Mouse (Mus musculus) monocyte, adult 2 months (primary cell): Measurements from ENCODE around the gene Fam171a2.
A peak's percentile ranks its signal among the peaks of the same experiment; 100 is the strongest.
"Not testable (repeated sequence)": the region's sequence is repeated elsewhere in the genome, so short reads cannot be mapped to it uniquely, and the experiment has no call there.

ENCODE experiments used
- DNase-seq, 2 experiments: peaks; one replicate each; pipeline ENCODE4 v3.0.0; 2022; ENCODE audit warnings: low spot score in 2 of 2, low read depth in 1 of 2

Fam171a2 gene

DNA sequence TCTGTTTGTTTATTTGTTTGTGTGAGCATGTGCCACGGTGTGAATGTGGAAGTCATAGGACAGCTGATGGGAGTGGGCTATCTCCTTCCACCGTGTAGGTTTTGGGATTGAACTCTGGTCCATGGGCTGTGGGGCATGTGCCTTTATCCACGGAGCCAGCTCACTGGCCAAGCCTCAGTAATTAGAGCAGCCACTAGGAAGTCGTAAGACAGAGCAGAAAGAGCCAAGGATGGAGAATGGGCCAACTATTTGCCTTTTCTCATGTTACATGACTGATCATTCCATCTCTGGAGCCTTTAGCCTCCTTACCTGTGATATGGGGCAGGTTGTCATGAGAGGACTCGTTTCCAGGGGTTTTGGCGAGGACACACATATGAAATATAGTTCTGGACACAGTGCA is 51.2 kb downstream of the Fam171a2 start:
- DNase-seq = no peak

DNA sequence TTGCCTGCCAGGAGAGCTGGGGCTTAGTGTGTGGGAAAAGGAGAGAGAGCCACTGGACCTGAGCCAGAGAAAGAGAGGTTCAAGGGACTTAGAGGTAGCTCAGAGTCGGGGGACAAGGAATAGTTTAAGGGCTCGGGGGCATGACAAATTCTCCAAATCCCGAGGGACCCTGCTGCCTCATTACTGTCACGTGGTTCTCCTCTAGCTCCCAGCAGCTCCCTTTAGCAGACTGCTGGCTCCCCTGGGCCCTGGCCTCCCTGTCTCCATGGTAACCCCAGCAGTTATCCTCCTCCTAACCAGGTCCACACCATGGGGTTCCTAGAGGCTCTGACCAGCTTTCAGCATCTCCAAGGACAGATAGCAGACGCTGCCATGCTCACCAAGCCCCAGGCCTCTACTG is 52.2 kb downstream of the Fam171a2 start:
- no peak for DNase-seq

DNA sequence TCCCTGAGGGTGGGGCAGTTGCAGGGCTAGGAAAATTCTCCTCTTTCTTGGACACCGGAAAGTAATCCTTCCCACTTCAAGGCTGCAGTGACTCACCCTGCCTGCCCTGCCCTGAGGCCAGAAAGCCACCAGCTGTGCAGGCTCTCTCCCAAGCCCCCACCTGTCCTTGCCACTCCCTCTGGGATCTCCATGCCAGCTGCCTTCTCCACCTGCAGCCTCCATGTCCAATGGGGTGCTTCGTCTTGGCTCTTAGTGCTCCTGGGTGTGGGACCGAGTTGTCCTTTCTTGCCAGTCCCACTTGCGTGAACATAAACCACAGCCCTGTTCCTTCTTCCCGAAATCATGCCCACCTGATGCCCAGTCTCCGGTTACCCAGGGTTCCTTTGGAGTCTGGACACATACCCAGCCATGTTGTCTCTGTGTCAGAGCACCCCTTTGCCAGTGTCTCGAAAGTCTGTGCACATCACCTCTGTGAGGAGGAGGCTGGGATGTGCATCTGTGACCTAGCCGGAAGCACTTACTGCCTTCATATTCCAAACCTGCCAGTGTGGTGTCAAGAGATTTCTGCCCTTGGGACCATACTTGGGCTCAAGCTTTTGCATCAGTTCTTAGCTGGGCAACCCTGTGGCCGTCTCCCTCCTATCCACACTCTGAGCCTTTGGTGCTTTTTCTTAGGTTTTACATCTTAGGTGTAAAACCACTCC is 52.9 kb downstream of the Fam171a2 start:
- DNase-seq = no peak

DNA sequence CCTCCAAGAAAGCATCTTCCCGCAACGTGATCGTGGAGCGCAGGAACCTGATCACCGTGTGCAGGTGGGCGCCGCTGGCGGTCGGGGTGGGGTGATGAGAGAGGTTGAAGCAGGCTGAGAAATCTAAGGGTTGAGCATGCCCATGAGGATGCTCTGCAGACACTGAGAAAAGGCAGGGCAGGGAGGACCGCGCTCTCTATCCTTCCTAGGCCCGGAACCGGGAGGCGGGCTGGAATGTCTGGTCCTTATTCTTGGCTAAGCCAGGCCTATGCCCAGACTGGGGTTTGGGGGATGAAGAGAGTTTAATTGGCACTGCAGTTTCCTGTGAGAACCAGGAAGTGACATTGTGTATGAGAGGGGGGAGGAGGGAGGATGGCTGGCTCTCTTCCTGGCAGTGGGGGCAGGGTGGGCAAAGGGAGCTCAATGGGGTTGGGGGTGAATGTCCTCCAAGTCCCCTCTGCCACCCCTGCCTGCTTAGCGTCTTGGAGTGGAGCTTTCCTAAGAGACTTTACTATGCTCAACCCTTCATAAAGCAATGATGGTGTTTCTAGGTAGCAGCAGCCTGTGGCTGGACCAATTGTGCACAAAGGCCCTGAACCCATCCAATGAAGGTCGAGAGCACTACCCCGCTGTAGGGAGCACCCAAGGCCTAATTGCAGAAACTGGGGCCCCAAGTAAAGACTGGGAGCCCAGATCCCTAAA is 53.6 kb downstream of the Fam171a2 start:
- DNase-seq = no peak

DNA sequence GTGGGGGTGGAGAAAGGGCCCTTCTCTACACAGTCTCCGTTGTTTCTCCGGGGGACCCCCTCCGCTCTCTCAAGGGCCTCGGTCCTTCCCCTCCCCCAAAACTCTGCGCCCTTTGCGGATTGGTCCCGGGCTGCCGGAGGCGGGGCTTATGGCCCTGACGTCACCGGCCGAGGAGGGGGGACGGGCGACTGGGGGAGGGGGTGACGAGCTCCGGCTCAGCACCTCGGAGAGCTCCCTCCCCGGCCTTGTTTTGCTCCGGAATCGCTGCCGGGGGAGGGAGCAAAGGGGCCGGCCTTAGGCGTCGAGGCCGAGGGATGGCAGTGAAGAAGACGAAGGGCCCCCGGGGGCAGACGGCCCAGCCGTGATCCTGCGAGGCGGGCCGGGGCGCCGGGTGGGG is 54.2 kb downstream of the Fam171a2 start, which contains the start of gene Rundc3a:
TSS of gene Rundc3a (plus strand) at position 166 of the 397 bp plus-strand sequence.
- DNase-seq = peak in 1 of 2 experiments; percentile 16

DNA sequence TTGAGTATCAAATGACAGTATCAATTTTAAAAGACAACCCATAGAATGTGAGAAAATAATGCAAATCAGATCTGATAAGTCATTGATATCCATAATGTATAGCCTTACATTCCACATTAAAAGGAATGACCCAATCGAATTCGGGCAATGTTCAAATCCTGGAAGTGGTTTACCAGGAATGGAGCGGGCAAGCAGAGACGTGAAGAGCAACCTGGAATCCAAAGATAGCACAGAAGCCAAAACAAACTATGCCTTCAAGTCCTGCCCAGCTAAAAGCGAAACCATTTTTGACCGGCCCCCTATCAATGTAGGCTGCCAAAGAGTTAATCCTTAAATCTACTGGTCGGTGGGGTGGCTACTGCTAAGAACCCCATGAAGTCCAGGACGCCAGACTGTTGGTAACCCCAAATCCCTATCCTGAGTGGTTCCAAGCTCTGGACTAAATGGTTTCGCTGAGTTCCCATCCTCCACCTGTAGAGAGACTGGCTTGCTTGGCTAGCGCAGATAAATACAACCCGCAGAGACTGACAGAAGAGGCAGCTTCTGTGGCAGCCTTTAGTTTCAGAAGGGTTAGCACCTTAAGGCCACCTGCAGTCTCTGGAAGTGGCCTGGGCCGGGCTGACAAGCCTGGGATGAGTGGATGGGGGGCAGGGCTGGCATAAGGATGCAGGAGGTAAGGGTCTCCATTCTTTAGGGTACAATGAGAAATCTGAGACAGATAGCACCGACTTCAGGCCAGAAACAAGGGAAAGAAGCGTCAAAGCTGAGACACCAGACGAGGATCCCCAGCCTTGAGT is 54.8 kb downstream of the Fam171a2 start:
- DNase-seq = no peak

DNA sequence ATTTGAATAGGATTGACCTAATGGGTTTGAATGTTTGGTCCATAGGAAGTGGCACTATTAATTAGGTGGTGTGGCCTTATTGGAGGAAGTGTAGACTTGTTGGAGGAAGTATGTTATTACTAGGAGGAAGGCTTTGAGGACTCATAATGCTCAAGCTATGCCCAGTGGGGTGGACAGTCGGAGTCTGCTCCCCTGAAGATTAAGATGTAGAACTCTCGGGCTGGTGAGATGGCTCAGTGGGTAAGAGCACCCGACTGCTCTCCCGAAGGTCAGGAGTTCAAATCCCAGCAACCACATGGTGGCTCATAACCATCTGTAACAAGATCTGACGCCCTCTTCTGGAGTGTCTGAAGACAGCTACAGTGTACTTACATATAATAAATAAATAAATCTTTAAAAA is 58.0 kb downstream of the Fam171a2 start:
- not testable (repeated sequence) for DNase-seq
